Mouse (Mus musculus): ENCODE results near the gene Ghrl. TPM values are rescaled to one million over a fixed set of nuclear protein-coding genes. Genes with fewer than 3 reads are reported as not detected.
"Not testable (repeated sequence)": the region's sequence is repeated elsewhere in the genome, so short reads cannot be mapped to it uniquely, and the experiment has no call there.

The Ghrl gene
- polyA plus RNA-seq, 1 experiment from 2014 or later = not detected

DNA sequence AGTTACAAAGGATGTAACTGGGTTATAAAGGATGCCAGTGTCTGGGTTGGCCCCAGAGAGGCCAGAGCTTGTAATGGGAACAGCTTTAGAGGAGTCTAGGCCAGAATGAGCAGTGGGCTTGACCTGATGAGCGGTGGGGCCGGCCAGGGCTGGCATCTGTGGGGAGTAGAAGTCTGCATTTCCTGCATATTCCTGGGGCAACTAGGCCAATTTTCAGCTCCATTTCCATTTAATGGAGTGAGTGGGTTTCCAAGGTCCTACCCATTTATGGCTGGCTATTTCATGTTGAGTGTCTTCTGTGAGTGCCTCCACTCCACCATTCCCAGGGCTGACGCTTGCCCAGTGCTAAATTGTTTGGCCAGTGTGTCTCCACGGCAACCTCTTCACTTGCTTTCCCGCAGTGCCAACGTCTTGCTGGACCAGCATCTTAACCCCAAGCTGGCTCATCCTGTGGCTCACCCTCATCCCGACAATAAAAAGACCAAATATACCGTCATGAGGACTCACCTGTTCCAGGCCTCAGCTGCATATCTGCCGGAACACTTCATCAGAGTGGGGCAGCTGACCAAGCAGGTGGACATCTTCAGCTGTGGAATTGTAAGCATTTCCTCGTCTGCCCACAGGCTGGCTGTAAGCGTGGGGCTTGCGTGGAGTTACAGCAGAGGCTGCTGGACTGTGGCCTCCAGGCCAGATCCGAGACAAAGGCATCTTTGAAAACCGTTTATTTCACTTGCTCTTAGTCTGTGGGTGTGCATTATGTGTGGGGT lies 41.3 kb downstream of the Ghrl start:
- Histone ChIP-seq H3K36me3 (peaks cover 8% of the 10 kb centered on the region; the same call in 1 of the 2 replicates), H3K4me1 (peaks cover 3% of the 10 kb centered on the region; the same call in 1 of the 2 replicates), H3K4me2 (no peak overlapping the region), H3K27me3 (replicated peaks) (no peaks in the 10 kb centered on the region), H3K27ac (replicated peaks) (no peak overlapping the region), H3K9ac (no peak overlapping the region), H3K4me3 (no peak overlapping the region), H3K9me3 (no peaks in the 10 kb centered on the region)
- ATAC-seq (ENCODE audit: extremely low read depth, insufficient number of reproducible peaks, low FRiP score, low TSS enrichment) = no peak
- 75% methylated on average over 14 of the region's 14 CpGs for WGBS

DNA sequence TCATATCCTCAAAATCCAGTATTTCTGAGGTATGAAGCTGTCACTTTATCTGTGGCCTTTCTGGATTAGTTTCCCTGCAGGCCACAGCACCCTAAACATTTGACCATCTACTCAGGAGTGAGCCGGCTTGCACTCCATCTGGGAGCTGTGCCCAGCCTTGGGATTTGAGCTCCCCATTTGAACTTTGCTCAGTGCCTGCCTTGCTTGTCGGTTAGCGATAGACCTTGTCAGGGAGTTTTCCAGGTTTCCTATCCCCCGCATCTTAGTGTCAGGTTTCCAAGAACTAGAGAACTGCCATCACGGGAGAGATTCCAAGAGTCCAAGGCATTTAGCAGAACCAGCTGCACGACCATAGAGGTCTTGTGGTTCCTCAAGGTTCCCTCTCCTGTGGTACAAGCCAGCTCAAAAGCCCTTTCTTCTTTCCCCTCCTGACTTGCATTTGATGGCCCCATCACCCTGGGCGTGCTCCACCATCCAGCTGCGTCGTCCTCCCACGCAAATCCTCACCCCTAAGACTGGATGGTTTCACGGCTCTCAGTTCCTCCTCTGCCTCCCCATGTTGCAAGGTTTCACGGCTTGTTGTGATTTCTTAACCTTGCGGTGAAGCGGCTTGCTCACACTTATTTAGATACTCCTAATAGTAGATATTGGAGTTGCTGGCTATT lies 42.5 kb downstream of the Ghrl start:
- ATAC-seq (ENCODE audit: extremely low read depth, insufficient number of reproducible peaks, low FRiP score, low TSS enrichment) = no peak
- no peaks in the 10 kb centered on the region for H3K9me3 ChIP-seq
- H3K4me3 ChIP-seq = no peak overlapping the region
- H3K36me3 ChIP-seq = peaks cover 3% of the 10 kb centered on the region; the same call in 1 of the 2 replicates
- no peaks in the 10 kb centered on the region for H3K27me3 ChIP-seq (replicated peaks)
- peaks cover 3% of the 10 kb centered on the region; the same call in 1 of the 2 replicates for H3K4me1 ChIP-seq
- H3K27ac ChIP-seq (replicated peaks) = no peak overlapping the region
- H3K9ac ChIP-seq = no peak overlapping the region
- no peak overlapping the region for H3K4me2 ChIP-seq
- WGBS = 67% methylated on average over 14 of the region's 14 CpGs

- peaks cover under 1% of the 10 kb centered on the region; the same call in 1 of the 2 replicates for H3K4me1 ChIP-seq
- H3K4me2 ChIP-seq = no peak overlapping the region
- H3K36me3 ChIP-seq = peaks cover 12% of the 10 kb centered on the region
- H3K9me3 ChIP-seq = peaks cover 6% of the 10 kb centered on the region; the same call in 1 of the 2 replicates
- H3K27ac ChIP-seq (replicated peaks) = no peak overlapping the region
- no peak overlapping the region for H3K9ac ChIP-seq
- no peaks in the 10 kb centered on the region for H3K27me3 ChIP-seq (replicated peaks)
- no peak for ATAC-seq (ENCODE audit: extremely low read depth, insufficient number of reproducible peaks, low FRiP score, low TSS enrichment)
- no peak overlapping the region for H3K4me3 ChIP-seq
- WGBS = 88% methylated on average over 9 of the region's 9 CpGs
Observed at GRCm38 (mm10) chr6:113675991-113676390, 43.7 kb downstream of the Ghrl start.

- H3K4me2 ChIP-seq = no peak overlapping the region
- no peak overlapping the region for H3K27ac ChIP-seq (replicated peaks)
- peaks cover 12% of the 10 kb centered on the region for H3K36me3 ChIP-seq
- H3K27me3 ChIP-seq (replicated peaks) = no peaks in the 10 kb centered on the region
- WGBS = 59% methylated on average over 4 of the region's 4 CpGs
- no peak for ATAC-seq (ENCODE audit: extremely low read depth, insufficient number of reproducible peaks, low FRiP score, low TSS enrichment)
- H3K4me3 ChIP-seq = no peak overlapping the region
- H3K4me1 ChIP-seq = peaks cover under 1% of the 10 kb centered on the region; the same call in 1 of the 2 replicates
- H3K9ac ChIP-seq = no peak overlapping the region
- H3K9me3 ChIP-seq = peaks cover 6% of the 10 kb centered on the region; the same call in 1 of the 2 replicates
Observed at GRCm38 (mm10) chr6:113675234-113675633, 44.4 kb downstream of the Ghrl start.

- ATAC-seq (ENCODE audit: extremely low read depth, insufficient number of reproducible peaks, low FRiP score, low TSS enrichment) = no peak
- H3K4me2 ChIP-seq = no peak overlapping the region
- H3K27ac ChIP-seq (replicated peaks) = no peak overlapping the region
- H3K9ac ChIP-seq = no peak overlapping the region
- no peaks in the 10 kb centered on the region for H3K27me3 ChIP-seq (replicated peaks)
- H3K4me1 ChIP-seq = peaks cover 22% of the 10 kb centered on the region
- H3K4me3 ChIP-seq = no peak overlapping the region
- 81% methylated on average over 6 of the region's 6 CpGs for WGBS
- H3K36me3 ChIP-seq = peaks cover 12% of the 10 kb centered on the region
- peaks cover 6% of the 10 kb centered on the region; the same call in 1 of the 2 replicates for H3K9me3 ChIP-seq
Observed at GRCm38 (mm10) chr6:113672989-113673388, 46.7 kb downstream of the Ghrl start.

DNA sequence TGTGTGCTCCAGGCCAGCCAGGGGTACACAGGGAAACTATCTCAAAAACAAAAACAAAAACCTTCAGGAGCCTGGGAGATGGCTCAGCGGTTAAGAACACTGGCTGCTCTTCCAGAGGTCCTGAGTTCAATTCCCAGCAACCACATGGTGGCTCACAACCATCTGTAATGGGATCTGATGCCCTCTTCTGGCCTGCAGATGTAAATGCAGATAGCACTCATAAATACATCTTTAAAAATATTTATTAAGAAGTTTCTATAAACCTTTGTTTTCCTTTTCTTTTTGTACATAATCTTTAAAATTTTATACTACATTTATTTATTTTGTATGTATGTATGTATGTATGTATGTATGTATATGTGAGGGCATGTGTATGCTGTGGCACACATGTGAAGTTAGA lies 47.7 kb downstream of the Ghrl start:
- Histone ChIP-seq H3K36me3 (peaks cover 12% of the 10 kb centered on the region), H3K4me1 (peaks cover 22% of the 10 kb centered on the region)
- not testable (repeated sequence) for H3K27me3 ChIP-seq (replicated peaks); ATAC-seq (ENCODE audit: extremely low read depth, insufficient number of reproducible peaks, low FRiP score, low TSS enrichment); H3K4me2 ChIP-seq; H3K4me3 ChIP-seq; H3K9me3 ChIP-seq; H3K9ac ChIP-seq; H3K27ac ChIP-seq (replicated peaks)
- WGBS = 82% methylated on average over 1 of the region's 1 CpGs

- H3K36me3 ChIP-seq = peaks cover 9% of the 10 kb centered on the region
- H3K27ac ChIP-seq (replicated peaks) = 0 out of 2 replicates have a peak overlapping the region, but pooled peaks have one; percentile 77
- peaks cover 22% of the 10 kb centered on the region for H3K4me1 ChIP-seq
- no peaks in the 10 kb centered on the region for H3K27me3 ChIP-seq (replicated peaks)
- H3K4me3 ChIP-seq = no peak overlapping the region
- H3K9me3 ChIP-seq = peaks cover 6% of the 10 kb centered on the region; the same call in 1 of the 2 replicates
- 54% methylated on average over 7 of the region's 7 CpGs for WGBS
- no peak overlapping the region for H3K9ac ChIP-seq
- ATAC-seq (ENCODE audit: extremely low read depth, insufficient number of reproducible peaks, low FRiP score, low TSS enrichment) = no peak
- no peak overlapping the region for H3K4me2 ChIP-seq
Observed at GRCm38 (mm10) chr6:113669821-113670220, 49.9 kb downstream of the Ghrl start.

DNA sequence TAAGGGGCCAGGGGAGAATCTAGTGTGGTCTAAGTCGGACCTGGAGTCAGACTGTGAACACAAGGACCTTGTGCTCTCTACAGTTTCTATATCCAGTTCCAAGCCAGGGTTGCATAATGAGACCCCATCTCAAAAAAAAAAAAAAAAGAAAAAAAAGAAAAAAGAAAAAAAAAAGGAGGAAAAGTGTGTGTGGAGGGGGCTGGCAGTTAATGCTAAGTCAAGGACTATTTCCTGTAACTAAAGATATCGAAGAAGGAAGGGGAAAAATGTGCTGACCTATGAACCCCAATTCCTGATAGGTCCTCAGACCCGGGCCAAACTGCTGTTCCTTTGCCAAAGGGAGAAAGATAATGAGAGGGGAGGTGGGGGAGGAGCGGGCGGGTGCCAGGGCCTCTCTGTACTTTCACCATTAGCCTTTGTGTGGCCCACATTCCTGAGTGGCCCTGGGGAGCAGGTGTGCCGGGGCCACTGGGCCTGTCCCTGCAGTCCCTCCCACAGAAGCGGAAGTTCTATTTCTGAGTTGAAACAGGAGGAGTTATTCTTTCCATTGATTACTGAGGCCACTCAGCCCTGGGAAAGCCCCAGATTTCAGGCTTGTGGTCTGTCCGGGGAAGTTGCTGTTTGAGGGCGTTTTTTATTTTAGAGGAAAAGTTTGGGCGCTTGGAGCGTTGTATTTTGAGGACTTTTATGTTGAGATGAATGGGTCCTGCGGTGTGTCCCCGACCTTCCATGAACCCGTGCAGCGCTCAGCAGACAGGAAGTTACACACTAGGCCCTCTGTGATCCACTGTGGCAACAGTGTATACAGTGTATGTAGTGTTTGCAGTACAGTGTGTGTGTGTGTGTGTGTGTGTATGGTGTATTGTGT lies 51.2 kb downstream of the Ghrl start:
- no peaks in the 10 kb centered on the region for H3K27me3 ChIP-seq (replicated peaks)
- no peak for ATAC-seq (ENCODE audit: extremely low read depth, insufficient number of reproducible peaks, low FRiP score, low TSS enrichment)
- H3K9me3 ChIP-seq = peaks cover 6% of the 10 kb centered on the region; the same call in 1 of the 2 replicates
- peak overlapping the region; percentile 59 for H3K9ac ChIP-seq
- H3K27ac ChIP-seq (replicated peaks) = peak overlapping the region; percentile 77
- no peak overlapping the region for H3K4me3 ChIP-seq
- peak overlapping the region; percentile 27 for H3K4me2 ChIP-seq
- 42% methylated on average over 15 of the region's 15 CpGs for WGBS
- peaks cover 22% of the 10 kb centered on the region for H3K4me1 ChIP-seq
- H3K36me3 ChIP-seq = peaks cover 9% of the 10 kb centered on the region

- 54% methylated on average over 8 of the region's 8 CpGs for WGBS
- ATAC-seq (ENCODE audit: extremely low read depth, insufficient number of reproducible peaks, low FRiP score, low TSS enrichment) = no peak
- H3K4me2 ChIP-seq = no peak overlapping the region
- H3K4me1 ChIP-seq = peaks cover 22% of the 10 kb centered on the region
- H3K9me3 ChIP-seq = peaks cover 6% of the 10 kb centered on the region; the same call in 1 of the 2 replicates
- no peak overlapping the region for H3K4me3 ChIP-seq
- no peaks in the 10 kb centered on the region for H3K27me3 ChIP-seq (replicated peaks)
- H3K9ac ChIP-seq = no peak overlapping the region
- H3K36me3 ChIP-seq = peaks cover 12% of the 10 kb centered on the region
- peak overlapping the region; percentile 77; the same call in 1 of the 2 replicates for H3K27ac ChIP-seq (replicated peaks)
Observed at GRCm38 (mm10) chr6:113667611-113668122, 52.0 kb downstream of the Ghrl start.
